Mouse (Mus musculus): ENCODE measurements around the gene Cers2.

GRCm38 (mm10) chr3:95337345-95337744 is 22.8 kb downstream of the Cers2 start:
- TF ChIP-seq CTCF (IDR thresholded peaks at IDR 0.05; ENCODE audit: low read depth) = no peak
- no peak for TF ChIP-seq EP300 (IDR thresholded peaks at IDR 0.05; ENCODE audit: low read depth)

All from liver, postnatal 0 days (tissue).